Mouse (Mus musculus) layer of hippocampus, adult 9-11 months (tissue): ENCODE results near the gene Tollip.
A peak's percentile ranks its signal among the peaks of the same experiment; 100 is the strongest.

Experiments
- DNase-seq: peaks from one replicate; pipeline ENCODE4 v3.0.0; 2022

The Tollip gene

GRCm38 (mm10) chr7:141918407-141918806 lies at the start of gene Tollip:
Gene Tollip, minus strand, starts transcription at chr7:141918507.
- no peak for DNase-seq

GRCm38 (mm10) chr7:141966281-141966680 lies 48.0 kb upstream of the Tollip start:
- DNase-seq = no peak

- DNase-seq = no peak
These were observed 44.2 kb upstream of the Tollip start for GRCm38 (mm10) chr7:141962521-141962920.

GRCm38 (mm10) chr7:141961491-141961890 lies 43.2 kb upstream of the Tollip start:
- DNase-seq = no peak

GRCm38 (mm10) chr7:141960926-141961325 lies 42.6 kb upstream of the Tollip start:
- DNase-seq = no peak

GRCm38 (mm10) chr7:141959133-141959532 lies 40.8 kb upstream of the Tollip start:
- DNase-seq = no peak

GRCm38 (mm10) chr7:141958211-141958610 lies 39.9 kb upstream of the Tollip start:
- no peak for DNase-seq

- no peak for DNase-seq
These were observed 39.3 kb upstream of the Tollip start for GRCm38 (mm10) chr7:141957524-141958051.

GRCm38 (mm10) chr7:141956174-141956566 lies 37.9 kb upstream of the Tollip start:
- peak; percentile 66 for DNase-seq

- DNase-seq = peak; percentile 87
These were observed 37.4 kb upstream of the Tollip start for GRCm38 (mm10) chr7:141955565-141956173.

GRCm38 (mm10) chr7:141953616-141954015 lies 35.3 kb upstream of the Tollip start:
- no peak for DNase-seq

GRCm38 (mm10) chr7:141952920-141953319 lies 34.6 kb upstream of the Tollip start:
- no peak for DNase-seq

- no peak for DNase-seq
These were observed 33.5 kb upstream of the Tollip start for GRCm38 (mm10) chr7:141951821-141952220.

GRCm38 (mm10) chr7:141950104-141951013 lies 32.1 kb upstream of the Tollip start:
- DNase-seq = no peak

- no peak for DNase-seq
These were observed 31.4 kb upstream of the Tollip start for GRCm38 (mm10) chr7:141949799-141950103.

- DNase-seq = peak; percentile 97
These were observed 30.8 kb upstream of the Tollip start, which contains the start of gene Brsk2 for GRCm38 (mm10) chr7:141948906-141949798. Gene Brsk2, plus strand, starts transcription at chr7:141949751.

- no peak for DNase-seq
These were observed 29.7 kb upstream of the Tollip start for GRCm38 (mm10) chr7:141948045-141948444.

- DNase-seq = no peak
These were observed 29.2 kb upstream of the Tollip start for GRCm38 (mm10) chr7:141947512-141947911.

GRCm38 (mm10) chr7:141945927-141946326 lies 27.6 kb upstream of the Tollip start:
- DNase-seq = peak; percentile 91

- peak; percentile 57 for DNase-seq
These were observed 25.1 kb upstream of the Tollip start for GRCm38 (mm10) chr7:141943444-141943843.

- DNase-seq = no peak
These were observed 16.6 kb upstream of the Tollip start for GRCm38 (mm10) chr7:141934951-141935350.

GRCm38 (mm10) chr7:141934128-141934898 lies 16.0 kb upstream of the Tollip start:
- no peak for DNase-seq
